Mouse (Mus musculus): ENCODE data around the gene Yaf2.

DNA sequence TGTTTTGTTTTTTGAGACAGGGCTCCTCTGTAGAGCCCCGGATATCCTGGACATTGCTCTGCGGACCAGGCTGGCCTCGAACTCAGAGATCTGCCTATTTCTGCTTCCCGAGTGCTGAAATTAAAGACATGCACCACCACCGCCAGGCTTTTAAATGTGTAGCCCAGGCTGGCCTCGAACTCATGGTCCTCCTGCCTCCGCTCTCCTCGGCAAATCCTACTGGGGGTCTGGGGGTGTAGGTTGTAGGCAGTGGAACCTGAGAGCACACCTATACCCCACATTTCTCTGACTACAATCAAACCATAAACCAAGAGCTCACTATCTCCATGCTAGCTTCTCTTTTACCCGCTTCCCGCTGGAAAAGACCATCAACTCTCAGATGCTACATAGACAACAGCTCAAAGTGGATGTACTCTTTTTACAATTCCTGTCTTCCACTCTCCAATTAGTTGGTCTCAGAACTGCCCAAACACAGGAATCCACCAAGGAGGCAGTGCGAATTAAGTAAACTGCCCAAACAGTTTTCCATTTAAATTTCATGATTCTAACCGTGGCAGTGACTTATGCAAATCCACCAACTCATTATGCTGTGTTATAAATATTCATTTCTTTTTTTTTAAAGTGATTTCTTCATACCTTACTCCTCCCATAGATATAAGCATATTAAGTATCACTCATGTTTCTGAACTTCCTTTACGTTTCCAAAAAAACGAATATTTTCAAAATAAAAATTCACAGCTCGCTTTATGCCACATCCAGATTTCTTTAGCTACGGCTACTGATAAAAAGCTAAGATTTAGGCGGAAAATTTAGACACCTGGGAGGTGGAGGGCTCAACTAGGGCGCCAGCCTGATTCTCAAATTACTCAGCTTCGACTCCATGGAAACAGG lies 62.7 kb downstream of the Yaf2 start:
- no peak for TF ChIP-seq CTCF (IDR thresholded peaks at IDR 0.05; ENCODE audit: extremely low read depth, insufficient read depth, insufficient read length, insufficient replicate concordance)
- TF ChIP-seq POLR2A (IDR thresholded peaks at IDR 0.05; ENCODE audit: low read depth, low read length), result no peak

All from spleen, adult 2 months (tissue).